Mouse (Mus musculus): ENCODE measurements around the gene Dkk3. TPM values are rescaled to one million over a fixed set of nuclear protein-coding genes. Genes with fewer than 3 reads are reported as not detected.

Dkk3 gene
- polyA plus RNA-seq, 1 experiment from 2014 or later: 13.9 TPM

GRCm38 (mm10) chr7:112128810-112129209 lies 30.0 kb downstream of the Dkk3 start:
- H3K9ac ChIP-seq (ENCODE audit: low read length): no peak overlapping the region
- no peaks in the 10 kb centered on the region for H3K27me3 ChIP-seq (ENCODE audit: control insufficient read depth, insufficient read depth, low read length)
- H3K4me3 ChIP-seq (ENCODE audit: low read depth, low read length): no peak overlapping the region
- no peaks in the 10 kb centered on the region for H3K4me1 ChIP-seq (ENCODE audit: control insufficient read depth, insufficient read depth, low read length)
- H3K27ac ChIP-seq (ENCODE audit: low read depth, low read length): no peak overlapping the region
- no peaks in the 10 kb centered on the region for H3K36me3 ChIP-seq (ENCODE audit: control insufficient read depth, insufficient read depth, low read length)
- DNase-seq (ENCODE audit: low spot score, missing footprints): no peak
- no peak for ATAC-seq (ENCODE audit: low FRiP score)
- no peaks in the 10 kb centered on the region for H3K9me3 ChIP-seq (ENCODE audit: control insufficient read depth, low read length)
- no peak overlapping the region for H3K4me2 ChIP-seq
- 86% methylated on average over 4 of the region's 4 CpGs for WGBS

DNA sequence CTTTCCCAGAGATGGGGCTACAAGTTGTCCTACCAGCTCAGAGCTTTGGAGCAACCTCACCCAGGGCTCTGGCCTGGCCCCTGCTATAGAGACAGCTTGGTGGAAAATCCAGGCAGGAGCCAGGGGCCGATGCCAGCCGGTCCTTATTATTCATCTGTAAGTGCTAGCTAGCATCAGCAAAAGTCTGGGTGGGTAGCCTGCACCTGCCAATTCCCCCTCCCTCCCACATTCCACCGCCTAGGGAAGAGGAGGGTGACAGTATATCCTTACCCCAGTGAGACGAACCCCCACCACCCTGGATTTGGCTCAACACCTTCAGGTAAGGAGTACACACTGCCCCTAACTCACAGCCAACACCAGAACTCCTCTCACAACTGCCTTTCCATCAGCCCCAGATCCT lies 30.9 kb downstream of the Dkk3 start:
- Histone ChIP-seq H3K9ac (ENCODE audit: low read length) (no peak overlapping the region), H3K27me3 (ENCODE audit: control insufficient read depth, insufficient read depth, low read length) (no peaks in the 10 kb centered on the region), H3K9me3 (ENCODE audit: control insufficient read depth, low read length) (no peaks in the 10 kb centered on the region), H3K4me1 (ENCODE audit: control insufficient read depth, insufficient read depth, low read length) (no peaks in the 10 kb centered on the region), H3K36me3 (ENCODE audit: control insufficient read depth, insufficient read depth, low read length) (no peaks in the 10 kb centered on the region), H3K4me3 (ENCODE audit: low read depth, low read length) (no peak overlapping the region), H3K27ac (ENCODE audit: low read depth, low read length) (no peak overlapping the region), H3K4me2 (no peak overlapping the region)
- DNase-seq (ENCODE audit: low spot score, missing footprints): no peak
- ATAC-seq (ENCODE audit: low FRiP score): no peak
- WGBS: 87% methylated on average over 4 of the region's 4 CpGs

- Histone ChIP-seq H3K4me3 (ENCODE audit: low read depth, low read length) (no peak overlapping the region), H3K27ac (ENCODE audit: low read depth, low read length) (no peak overlapping the region), H3K4me2 (no peak overlapping the region), H3K27me3 (ENCODE audit: control insufficient read depth, insufficient read depth, low read length) (no peaks in the 10 kb centered on the region), H3K9ac (ENCODE audit: low read length) (no peak overlapping the region), H3K36me3 (ENCODE audit: control insufficient read depth, insufficient read depth, low read length) (no peaks in the 10 kb centered on the region), H3K4me1 (ENCODE audit: control insufficient read depth, insufficient read depth, low read length) (no peaks in the 10 kb centered on the region), H3K9me3 (ENCODE audit: control insufficient read depth, low read length) (no peaks in the 10 kb centered on the region)
- DNase-seq (ENCODE audit: low spot score, missing footprints) (no peak), ATAC-seq (ENCODE audit: low FRiP score) (no peak)
- WGBS: 74% methylated on average over 5 of the region's 5 CpGs
Measured at GRCm38 (mm10) chr7:112127085-112127637, 31.7 kb downstream of the Dkk3 start.

DNA sequence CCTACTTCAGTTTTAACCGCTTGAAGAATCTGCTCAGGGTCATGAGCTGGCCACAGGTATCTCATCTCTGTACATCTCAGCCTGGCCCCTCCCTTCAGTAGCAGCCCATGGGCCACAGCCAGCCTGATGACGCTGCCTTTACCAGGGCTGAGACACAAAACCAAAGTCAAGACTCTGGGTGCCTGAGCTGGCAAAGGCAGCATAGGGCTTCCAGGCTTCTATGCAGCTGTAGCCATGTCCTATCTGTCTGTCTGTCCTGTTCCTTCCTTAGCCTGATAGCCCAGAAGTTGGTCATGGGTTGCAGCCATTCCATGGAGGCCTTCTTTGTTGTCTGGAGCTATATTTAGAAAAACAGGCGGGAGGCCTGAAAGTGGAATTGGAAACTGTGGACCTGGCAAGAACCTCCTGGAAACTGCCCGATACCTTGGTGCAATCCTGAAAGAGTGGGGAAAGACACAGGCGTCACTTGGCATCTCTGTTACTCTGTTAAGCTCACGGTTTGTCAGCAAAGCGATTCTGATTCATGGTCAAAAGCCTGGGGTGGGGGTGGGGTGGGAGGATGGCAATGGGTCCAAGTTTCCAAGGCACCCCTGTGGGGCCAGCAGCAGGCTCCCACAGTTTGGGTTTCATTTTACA lies 33.1 kb downstream of the Dkk3 start:
- H3K27me3 ChIP-seq (ENCODE audit: control insufficient read depth, insufficient read depth, low read length): no peaks in the 10 kb centered on the region
- whole genome bisulfite sequencing: 85% methylated on average over 7 of the region's 7 CpGs

DNA sequence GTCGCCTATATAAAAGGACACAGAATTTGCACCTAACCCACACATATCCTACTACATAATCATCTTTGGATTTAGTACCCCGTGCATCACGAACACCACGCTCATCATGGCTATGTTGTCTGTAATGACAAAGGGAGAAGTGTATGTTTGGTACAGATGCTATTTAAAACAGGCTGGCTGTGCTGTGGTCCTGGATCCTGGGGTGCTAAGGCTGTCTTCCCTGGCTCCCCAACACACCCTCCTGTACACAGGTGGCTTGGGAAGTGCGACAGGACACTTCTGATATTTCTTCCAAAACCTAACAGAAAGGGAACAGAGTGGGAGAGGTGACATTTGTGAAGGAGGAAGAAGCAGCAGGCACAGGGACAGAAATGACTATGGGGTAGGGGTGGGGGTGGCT lies 35.2 kb downstream of the Dkk3 start:
- Histone ChIP-seq H3K4me3 (ENCODE audit: low read depth, low read length) (no peak overlapping the region), H3K27ac (ENCODE audit: low read depth, low read length) (no peak overlapping the region), H3K4me1 (ENCODE audit: control insufficient read depth, insufficient read depth, low read length) (no peaks in the 10 kb centered on the region), H3K9me3 (ENCODE audit: control insufficient read depth, low read length) (no peaks in the 10 kb centered on the region), H3K4me2 (no peak overlapping the region), H3K27me3 (ENCODE audit: control insufficient read depth, insufficient read depth, low read length) (no peaks in the 10 kb centered on the region), H3K9ac (ENCODE audit: low read length) (no peak overlapping the region), H3K36me3 (ENCODE audit: control insufficient read depth, insufficient read depth, low read length) (no peaks in the 10 kb centered on the region)
- DNase-seq (ENCODE audit: low spot score, missing footprints) (no peak), ATAC-seq (ENCODE audit: low FRiP score) (no peak)
- WGBS: 88% methylated on average over 5 of the region's 5 CpGs

More for the DNA sequence above, 33.1 kb downstream of the Dkk3 start:
- Histone ChIP-seq H3K9me3 (ENCODE audit: control insufficient read depth, low read length) (no peaks in the 10 kb centered on the region), H3K9ac (ENCODE audit: low read length) (no peak overlapping the region), H3K4me2 (no peak overlapping the region), H3K27ac (ENCODE audit: low read depth, low read length) (no peak overlapping the region), H3K4me3 (ENCODE audit: low read depth, low read length) (no peak overlapping the region), H3K36me3 (ENCODE audit: control insufficient read depth, insufficient read depth, low read length) (no peaks in the 10 kb centered on the region), H3K4me1 (ENCODE audit: control insufficient read depth, insufficient read depth, low read length) (no peaks in the 10 kb centered on the region)
- ATAC-seq (ENCODE audit: low FRiP score) (no peak), DNase-seq (ENCODE audit: low spot score, missing footprints) (no peak)

DNA sequence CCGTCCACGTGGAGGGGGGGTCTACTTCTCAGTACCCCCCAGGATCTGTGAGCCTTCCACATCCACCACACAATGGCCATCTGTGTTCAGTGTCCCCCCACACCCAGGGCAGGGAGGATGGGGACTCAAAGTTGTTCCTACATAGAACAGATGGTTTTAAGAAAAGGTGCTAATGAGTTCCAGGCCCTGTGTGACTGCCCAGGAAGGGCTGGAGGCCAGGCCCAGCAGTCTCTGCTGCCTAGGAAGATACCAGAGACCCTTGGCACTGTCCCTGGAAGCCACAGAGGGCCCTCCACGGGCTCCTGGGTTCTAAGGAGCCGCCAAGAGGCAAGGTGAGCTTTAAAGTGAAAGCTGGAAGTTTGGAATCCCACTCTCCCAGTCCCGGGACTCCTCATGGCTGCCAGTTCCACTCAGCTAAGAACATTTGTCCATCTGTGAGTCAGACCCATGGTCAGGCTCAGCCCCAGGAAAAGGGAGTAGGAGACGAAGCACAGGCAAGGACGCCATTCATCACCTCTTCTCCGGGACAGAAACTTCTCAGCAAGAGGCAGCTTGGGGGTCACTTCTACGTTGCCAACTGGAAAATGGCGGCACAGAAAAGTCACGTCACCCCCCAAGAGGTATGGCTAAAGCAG lies 36.9 kb downstream of the Dkk3 start:
- no peaks in the 10 kb centered on the region for H3K9me3 ChIP-seq (ENCODE audit: control insufficient read depth, low read length)
- no peaks in the 10 kb centered on the region for H3K36me3 ChIP-seq (ENCODE audit: control insufficient read depth, insufficient read depth, low read length)
- no peak for ATAC-seq (ENCODE audit: low FRiP score)
- H3K27me3 ChIP-seq (ENCODE audit: control insufficient read depth, insufficient read depth, low read length): no peaks in the 10 kb centered on the region
- 83% methylated on average over 11 of the region's 11 CpGs for WGBS
- H3K4me1 ChIP-seq (ENCODE audit: control insufficient read depth, insufficient read depth, low read length): no peaks in the 10 kb centered on the region
- DNase-seq (ENCODE audit: low spot score, missing footprints): no peak
- H3K4me3 ChIP-seq (ENCODE audit: low read depth, low read length): no peak overlapping the region
- no peak overlapping the region for H3K9ac ChIP-seq (ENCODE audit: low read length)
- H3K4me2 ChIP-seq: no peak overlapping the region
- H3K27ac ChIP-seq (ENCODE audit: low read depth, low read length): no peak overlapping the region

GRCm38 (mm10) chr7:112120861-112121810 lies 37.7 kb downstream of the Dkk3 start:
- 69% methylated on average over 11 of the region's 11 CpGs for WGBS
- Histone ChIP-seq H3K4me3 (ENCODE audit: low read depth, low read length) (no peak overlapping the region), H3K4me2 (no peak overlapping the region), H3K36me3 (ENCODE audit: control insufficient read depth, insufficient read depth, low read length) (no peaks in the 10 kb centered on the region), H3K4me1 (ENCODE audit: control insufficient read depth, insufficient read depth, low read length) (no peaks in the 10 kb centered on the region), H3K27me3 (ENCODE audit: control insufficient read depth, insufficient read depth, low read length) (no peaks in the 10 kb centered on the region), H3K9me3 (ENCODE audit: control insufficient read depth, low read length) (no peaks in the 10 kb centered on the region), H3K9ac (ENCODE audit: low read length) (no peak overlapping the region), H3K27ac (ENCODE audit: low read depth, low read length) (no peak overlapping the region)
- ATAC-seq (ENCODE audit: low FRiP score) (no peak), DNase-seq (ENCODE audit: low spot score, missing footprints) (no peak)

DNA sequence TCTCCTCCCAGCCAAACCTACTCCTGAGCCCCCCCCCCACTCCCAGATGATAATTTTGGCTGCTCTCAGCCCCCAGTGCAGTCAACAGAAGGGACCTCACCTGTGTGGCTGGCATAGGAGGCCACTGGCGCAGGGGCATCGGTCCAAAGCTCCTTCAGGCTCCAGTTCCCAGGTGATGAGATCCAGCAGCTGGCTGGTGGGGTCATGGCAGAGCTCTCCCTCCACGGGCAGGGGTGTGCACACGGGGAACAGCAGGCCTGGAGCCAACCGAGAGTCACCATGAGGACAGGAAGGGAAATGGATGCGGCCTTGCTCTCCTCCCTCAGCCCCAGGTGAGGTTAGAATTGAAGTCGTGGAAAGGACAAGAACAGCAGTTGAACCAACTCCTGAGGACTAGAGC lies 39.6 kb downstream of the Dkk3 start:
- no peaks in the 10 kb centered on the region for H3K4me1 ChIP-seq (ENCODE audit: control insufficient read depth, insufficient read depth, low read length)
- no peak overlapping the region for H3K9ac ChIP-seq (ENCODE audit: low read length)
- no peak overlapping the region for H3K4me3 ChIP-seq (ENCODE audit: low read depth, low read length)
- DNase-seq (ENCODE audit: low spot score, missing footprints) (no peak), ATAC-seq (ENCODE audit: low FRiP score) (no peak)
- H3K27me3 ChIP-seq (ENCODE audit: control insufficient read depth, insufficient read depth, low read length): no peaks in the 10 kb centered on the region
- WGBS: 81% methylated on average over 7 of the region's 7 CpGs
- H3K27ac ChIP-seq (ENCODE audit: low read depth, low read length): no peak overlapping the region
- H3K9me3 ChIP-seq (ENCODE audit: control insufficient read depth, low read length): no peaks in the 10 kb centered on the region
- H3K36me3 ChIP-seq (ENCODE audit: control insufficient read depth, insufficient read depth, low read length): no peaks in the 10 kb centered on the region
- H3K4me2 ChIP-seq: no peak overlapping the region

GRCm38 (mm10) chr7:112118086-112118485 lies 40.8 kb downstream of the Dkk3 start:
- Histone ChIP-seq H3K4me3 (ENCODE audit: low read depth, low read length) (no peak overlapping the region), H3K27me3 (ENCODE audit: control insufficient read depth, insufficient read depth, low read length) (no peaks in the 10 kb centered on the region), H3K9ac (ENCODE audit: low read length) (no peak overlapping the region), H3K9me3 (ENCODE audit: control insufficient read depth, low read length) (no peaks in the 10 kb centered on the region), H3K4me2 (no peak overlapping the region), H3K36me3 (ENCODE audit: control insufficient read depth, insufficient read depth, low read length) (no peaks in the 10 kb centered on the region; the same call in 1 of the 2 replicates), H3K27ac (ENCODE audit: low read depth, low read length) (no peak overlapping the region), H3K4me1 (ENCODE audit: control insufficient read depth, insufficient read depth, low read length) (no peaks in the 10 kb centered on the region)
- whole genome bisulfite sequencing: 88% methylated on average over 7 of the region's 7 CpGs
- ATAC-seq (ENCODE audit: low FRiP score) (no peak), DNase-seq (ENCODE audit: low spot score, missing footprints) (no peak)
